In the genomic region with DNA sequence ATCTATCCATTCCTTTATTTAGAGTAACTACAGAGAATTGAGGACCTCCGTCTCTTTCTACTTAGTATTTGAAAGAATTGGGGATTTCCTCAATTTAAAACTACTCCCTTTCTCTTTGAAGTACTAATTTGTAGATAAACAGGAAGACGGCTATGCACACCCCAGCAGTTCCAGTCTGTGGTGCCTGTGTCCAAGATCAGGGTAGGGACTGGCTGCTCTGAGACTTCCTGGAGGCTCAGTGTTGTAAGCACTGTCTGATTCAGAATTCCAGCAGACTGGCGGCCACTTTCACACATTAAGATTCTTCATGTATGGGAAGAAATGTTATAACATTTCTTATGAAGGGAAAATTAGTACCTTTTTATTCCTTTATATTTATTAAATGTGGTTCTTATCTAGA, we compare ENCODE assay signal across 20 mouse cellular contexts.
DNase-seq lines count a peak whose midpoint lies in the region; ATAC-seq and TF ChIP-seq lines count a peak whose summit lies in the region.
"Had no signal": no experiment of that assay in that cellular context is flagged by ENCODE, and none has a peak within 500 bp of the region (broad histone marks: within the 10 kb centered on the region; RNA-seq: fewer than 3 reads in every experiment).

No protein-coding gene starts in this region.

- H3K27ac ChIP-seq in kidney, postnatal 0 days = no peak overlapping the region
- no peak overlapping the region for H3K27ac ChIP-seq in lung, embryonic 14.5 days (ENCODE audit: low read depth)
- H3K27ac ChIP-seq: embryonic facial prominence, embryonic 13.5 days; embryonic facial prominence, embryonic 15.5 days; forebrain, embryonic 10.5 days; forebrain, embryonic 12.5 days had no signal

- H3K9ac ChIP-seq in kidney, postnatal 0 days (ENCODE audit: low read depth, low read length) = no peak overlapping the region
- H3K9ac ChIP-seq in lung, embryonic 14.5 days = no peak overlapping the region
- H3K9ac ChIP-seq: embryonic facial prominence, embryonic 13.5 days; embryonic facial prominence, embryonic 15.5 days; forebrain, embryonic 12.5 days had no signal

- no peaks in the 10 kb centered on the region for H3K9me3 ChIP-seq in kidney, postnatal 0 days (replicated peaks; ENCODE audit: low read length)
- no peaks in the 10 kb centered on the region for H3K9me3 ChIP-seq in lung, embryonic 14.5 days (ENCODE audit: low read depth, low read length)
- H3K9me3 ChIP-seq: embryonic facial prominence, embryonic 13.5 days; embryonic facial prominence, embryonic 15.5 days; forebrain, embryonic 10.5 days; forebrain, embryonic 12.5 days had no signal

- ATAC-seq in kidney, postnatal 0 days (replicated peaks; ENCODE audit: low FRiP score, low read depth) = no peak
- ATAC-seq in lung, embryonic 14.5 days (ENCODE audit: insufficient read depth) = peak; percentile 65; the same call in 1 of the 2 replicates
- ATAC-seq: forebrain, embryonic 14.5 days; forebrain, embryonic 16.5 days had no signal

- WGBS in kidney, postnatal 0 days = 44% methylated on average over 3 of the region's 3 CpGs
- 39% methylated on average over 3 of the region's 3 CpGs for WGBS in lung, embryonic 14.5 days
- WGBS in lung, adult 2 months = 42% methylated on average over 3 of the region's 3 CpGs

- TF ChIP-seq CTCF in kidney, postnatal 0 days (IDR thresholded peaks at IDR 0.05; ENCODE audit: low read depth) = no peak
- TF ChIP-seq CTCF in lung, embryonic 14.5 days (IDR thresholded peaks at IDR 0.05; ENCODE audit: low read depth) = no peak
- TF ChIP-seq CTCF in lung, adult 2 months (IDR thresholded peaks at IDR 0.05; ENCODE audit: insufficient read depth, low read length) = no peak

- no peaks in the 10 kb centered on the region for H3K36me3 ChIP-seq in kidney, postnatal 0 days (ENCODE audit: insufficient read depth, low read length)
- H3K36me3 ChIP-seq in lung, embryonic 14.5 days (ENCODE audit: insufficient read depth) = no peaks in the 10 kb centered on the region
- H3K36me3 ChIP-seq: embryonic facial prominence, embryonic 13.5 days; embryonic facial prominence, embryonic 15.5 days; forebrain, embryonic 10.5 days; forebrain, embryonic 12.5 days had no signal

- no peaks in the 10 kb centered on the region for H3K27me3 ChIP-seq in kidney, postnatal 0 days (ENCODE audit: insufficient read depth, low read length)
- no peaks in the 10 kb centered on the region for H3K27me3 ChIP-seq in lung, embryonic 14.5 days (ENCODE audit: insufficient read depth, low read length)
- H3K27me3 ChIP-seq: embryonic facial prominence, embryonic 13.5 days; embryonic facial prominence, embryonic 15.5 days; forebrain, embryonic 12.5 days had no signal

- H3K4me1 ChIP-seq in kidney, postnatal 0 days (replicated peaks; ENCODE audit: insufficient read depth, low read length) = no peaks in the 10 kb centered on the region
- H3K4me1 ChIP-seq in lung, embryonic 14.5 days (ENCODE audit: insufficient read depth) = no peaks in the 10 kb centered on the region
- no peaks in the 10 kb centered on the region for H3K4me1 ChIP-seq in lung, adult 2 months (ENCODE audit: control insufficient read depth, insufficient read depth, low read length)
- H3K4me1 ChIP-seq: embryonic facial prominence, embryonic 13.5 days; embryonic facial prominence, embryonic 15.5 days; forebrain, embryonic 10.5 days; forebrain, embryonic 12.5 days had no signal

- no peak for TF ChIP-seq POLR2A in lung, adult 2 months (IDR thresholded peaks at IDR 0.05; ENCODE audit: borderline replicate concordance, extremely low read depth, low read depth, low read length)

- no peak overlapping the region for H3K4me2 ChIP-seq in kidney, postnatal 0 days (ENCODE audit: low read length)
- H3K4me2 ChIP-seq in lung, embryonic 14.5 days = no peak overlapping the region
- H3K4me2 ChIP-seq: embryonic facial prominence, embryonic 13.5 days; embryonic facial prominence, embryonic 15.5 days; forebrain, embryonic 12.5 days had no signal

- peak; percentile 8 for DNase-seq in kidney, postnatal 0 days (ENCODE audit: low spot score)
- no peak for DNase-seq in kidney, adult 18-20 months
- peak; percentile 43 for DNase-seq in lung, embryonic 14.5 days
- DNase-seq in lung, adult 2 months = no peak
- DNase-seq: adrenal gland, adult 2 months; adrenal gland, postnatal 10 days; adrenal gland, postnatal 25 days; cerebellum, adult 11 months; cerebellum, adult 18-20 months; cerebellum, adult 8-10 months; cerebellum, adult 9-11 months; cerebellum, postnatal 14 days; cerebellum, postnatal 36 days had no signal

- H3K4me3 ChIP-seq in kidney, postnatal 0 days (replicated peaks; ENCODE audit: low read depth, low read length) = no peak overlapping the region
- H3K4me3 ChIP-seq in lung, embryonic 14.5 days (ENCODE audit: low read depth, low read length) = no peak overlapping the region
- no peak overlapping the region for H3K4me3 ChIP-seq in lung, adult 2 months (replicated peaks; ENCODE audit: extremely low read depth, low read depth, low read length)
- H3K4me3 ChIP-seq: embryonic facial prominence, embryonic 13.5 days; embryonic facial prominence, embryonic 15.5 days; erythroblast, embryonic 14.5 days; forebrain, embryonic 10.5 days; forebrain, embryonic 12.5 days had no signal

Comparison
In these comparisons a context has a peak if more than half of its experiments do, and no peak if none do; other contexts are left out.
1. DNase-seq: peak in kidney, postnatal 0 days (single experiment) and lung, embryonic 14.5 days (single experiment); none in kidney, adult 18-20 months (single experiment) and lung, adult 2 months (single experiment).